Mouse (Mus musculus): ENCODE data around the gene Phldb2. TPM values are rescaled to one million over a fixed set of nuclear protein-coding genes. Genes with fewer than 3 reads are reported as not detected.

Phldb2 gene
- total and polyA plus RNA-seq, 3 experiments, result not detected

DNA sequence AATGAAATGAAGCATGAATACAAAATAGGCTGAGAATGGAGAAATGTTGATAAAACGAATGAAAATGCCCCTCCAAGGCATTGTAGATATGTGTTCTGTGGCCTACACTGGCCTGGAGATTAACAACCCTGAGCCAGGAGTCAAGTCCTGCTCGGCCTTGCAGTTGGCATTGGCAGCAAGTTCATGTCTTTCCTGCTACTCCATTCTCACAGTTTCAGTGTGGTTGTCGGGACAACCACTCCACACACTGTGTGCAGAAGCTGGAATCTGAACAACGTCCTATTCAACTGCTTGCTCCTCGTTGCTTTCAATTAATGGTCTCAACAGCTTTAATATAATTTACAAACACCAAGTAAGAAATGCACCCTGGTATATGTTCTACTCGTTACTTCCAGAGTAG lies 255.4 kb downstream of the Phldb2 start:
- H3K36me3 ChIP-seq (ENCODE audit: control insufficient read depth in 1 of 2, insufficient read depth in 2 of 2, low read length in 2 of 2), result no peaks in the 10 kb centered on the region

More for the DNA sequence above, 255.4 kb downstream of the Phldb2 start:
- Histone ChIP-seq H3K4me1 (ENCODE audit: control insufficient read depth in 1 of 2, insufficient read depth in 2 of 2, low read length in 2 of 2) (no peaks in the 10 kb centered on the region), H3K4me3 (ENCODE audit: control insufficient read depth in 1 of 2, insufficient read depth in 1 of 2, low read depth in 2 of 2, low read length in 2 of 2) (no peak overlapping the region), H3K9ac (ENCODE audit: control insufficient read depth, low read depth, low read length, poor library complexity, severe bottlenecking) (no peak overlapping the region), H3K27ac (ENCODE audit: control insufficient read depth, low read depth, low read length) (no peak overlapping the region), H3K79me2 (ENCODE audit: control insufficient read depth, insufficient read depth, low read length, poor library complexity) (no peaks in the 10 kb centered on the region), H3K9me3 (replicated peaks; ENCODE audit: insufficient read depth, low read length) (no peaks in the 10 kb centered on the region), H3K27me3 (ENCODE audit: control insufficient read depth in 1 of 2, insufficient read depth in 2 of 2, low read length in 2 of 2) (peaks cover 0 to 2% of the 10 kb centered on the region in 2 experiments; a peak in 1 of 4 replicates)
- no peak for DNase-seq (ENCODE audit: low read depth, low spot score)
- no peak for TF ChIP-seq ZMIZ1 (IDR thresholded peaks at IDR 0.05; ENCODE audit: low read depth, low read length)
- TF ChIP-seq USF1 (IDR thresholded peaks at IDR 0.05; ENCODE audit: low read depth, low read length), result no peak
- TF ChIP-seq POLR2AphosphoS5 (IDR thresholded peaks at IDR 0.05; ENCODE audit: borderline replicate concordance, low read depth, low read length), result no peak
- no peak for TF ChIP-seq CHD2 (IDR thresholded peaks at IDR 0.05; ENCODE audit: low read length)
- TF ChIP-seq MYC (IDR thresholded peaks at IDR 0.05; ENCODE audit: low read depth, low read length), result no peak
- no peak for TF ChIP-seq EP300 (IDR thresholded peaks at IDR 0.05; ENCODE audit: low read depth in 1 of 2, low read length in 2 of 2)
- TF ChIP-seq SMC3 (IDR thresholded peaks at IDR 0.05; ENCODE audit: low read depth, low read length), result no peak
- no peak for TF ChIP-seq POLR2A (IDR thresholded peaks at IDR 0.05; ENCODE audit: control insufficient read depth in 1 of 2, insufficient read depth in 1 of 2, low read depth in 1 of 2, low read length in 2 of 2, poor library complexity in 1 of 2)
- no peak for TF ChIP-seq POLR2AphosphoS2 (IDR thresholded peaks at IDR 0.05; ENCODE audit: low read length)
- TF ChIP-seq RAD21 (IDR thresholded peaks at IDR 0.05; ENCODE audit: low read depth, low read length), result no peak
- no peak for TF ChIP-seq RCOR1 (IDR thresholded peaks at IDR 0.05; ENCODE audit: low read depth, low read length)
- no peak for TF ChIP-seq UBTF (IDR thresholded peaks at IDR 0.05; ENCODE audit: borderline replicate concordance, insufficient read depth, low read depth, low read length)
- no peak for TF ChIP-seq MAZ (IDR thresholded peaks at IDR 0.05; ENCODE audit: low read depth, low read length)
- no peak for TF ChIP-seq MAFK (IDR thresholded peaks at IDR 0.05; ENCODE audit: borderline replicate concordance, low read depth, low read length)

Other genes with a start within 250 kb of the Phldb2 start
- not detected in 2 replicates for gene Tagln3, start 229.0 kb downstream of the Phldb2 start, total RNA-seq (2012; rRNA removed)
- gene Tagln3, start 229.0 kb downstream of the Phldb2 start, polyA plus RNA-seq (2012; ENCODE audit: insufficient read depth in 1 of 2, insufficient read length in 2 of 2, low read depth in 1 of 2, low replicate concordance in 2 of 2, missing spikeins in 1 of 2), result not detected
- 8.3 and 9.5 TPM in 2 replicates for gene Abhd10, start 210.6 kb downstream of the Phldb2 start, total RNA-seq (2012; rRNA removed)
- gene Abhd10, start 210.6 kb downstream of the Phldb2 start, polyA plus RNA-seq (2012; ENCODE audit: insufficient read depth in 1 of 2, insufficient read length in 2 of 2, low read depth in 1 of 2, low replicate concordance in 2 of 2, missing spikeins in 1 of 2), result 10 to 100 TPM in 1 of 2 experiments, not detected in 1; 11.1 TPM
- gene Plcxd2, start 56.6 kb upstream of the Phldb2 start, total RNA-seq (2012; rRNA removed), result not detected in 2 replicates
- gene Plcxd2, start 56.6 kb upstream of the Phldb2 start, polyA plus RNA-seq (2012; ENCODE audit: insufficient read depth in 1 of 2, insufficient read length in 2 of 2, low read depth in 1 of 2, low replicate concordance in 2 of 2, missing spikeins in 1 of 2), result not detected
- not detected in 2 replicates for gene Cd96, start 166.7 kb upstream of the Phldb2 start, total RNA-seq (2012; rRNA removed)
- not detected for gene Cd96, start 166.7 kb upstream of the Phldb2 start, polyA plus RNA-seq (2012; ENCODE audit: insufficient read depth in 1 of 2, insufficient read length in 2 of 2, low read depth in 1 of 2, low replicate concordance in 2 of 2, missing spikeins in 1 of 2)
- gene Gm4737, start 201.5 kb upstream of the Phldb2 start, total RNA-seq (2012; rRNA removed), result 22.3 and 27.6 TPM in 2 replicates
- 100 to 1,000 TPM; 103 to 124 TPM for gene Gm4737, start 201.5 kb upstream of the Phldb2 start, polyA plus RNA-seq (2012; ENCODE audit: insufficient read depth in 1 of 2, insufficient read length in 2 of 2, low read depth in 1 of 2, low replicate concordance in 2 of 2, missing spikeins in 1 of 2)